Mouse (Mus musculus): ENCODE measurements at regions not wholly inside any gene's neighbourhood (a gene's known extent, or its start where the extent isn't known, plus 50 kb on each side); places are given as distances from the start of the nearest gene placed in this dataset.

DNA sequence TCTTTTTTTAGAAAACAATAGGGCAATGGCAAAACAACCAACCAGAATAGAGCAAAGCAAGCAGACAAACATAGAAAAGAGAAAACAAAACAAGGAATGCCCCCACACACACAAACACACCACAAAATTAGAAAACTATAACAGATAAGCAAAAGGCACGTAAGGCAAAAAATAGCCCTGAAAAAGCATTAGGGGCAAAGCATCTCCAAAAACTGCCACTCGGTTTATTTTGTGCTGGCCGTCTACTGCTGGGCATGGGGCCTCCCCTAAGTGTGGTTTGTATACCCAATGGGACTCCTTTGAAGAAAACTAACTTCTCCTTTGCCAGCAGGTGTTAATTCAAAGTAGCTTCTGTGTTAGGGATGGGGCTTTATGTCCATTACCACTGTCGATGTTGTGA lies 53.4 kb upstream of the Sec61g start:
- no peak for TF ChIP-seq CTCF (IDR thresholded peaks at IDR 0.05)
- no peak for TF ChIP-seq POLR2A (IDR thresholded peaks at IDR 0.05; ENCODE audit: insufficient read depth, low read depth, low read length)

All from heart, adult 2 months (tissue).